Mouse (Mus musculus): ENCODE measurements around the gene Ptpn13.

The Ptpn13 gene

GRCm38 (mm10) chr5:103595394-103596226 lies 170.6 kb downstream of the Ptpn13 start:
- DNase-seq (ENCODE audit: low read depth), result no peak

DNA sequence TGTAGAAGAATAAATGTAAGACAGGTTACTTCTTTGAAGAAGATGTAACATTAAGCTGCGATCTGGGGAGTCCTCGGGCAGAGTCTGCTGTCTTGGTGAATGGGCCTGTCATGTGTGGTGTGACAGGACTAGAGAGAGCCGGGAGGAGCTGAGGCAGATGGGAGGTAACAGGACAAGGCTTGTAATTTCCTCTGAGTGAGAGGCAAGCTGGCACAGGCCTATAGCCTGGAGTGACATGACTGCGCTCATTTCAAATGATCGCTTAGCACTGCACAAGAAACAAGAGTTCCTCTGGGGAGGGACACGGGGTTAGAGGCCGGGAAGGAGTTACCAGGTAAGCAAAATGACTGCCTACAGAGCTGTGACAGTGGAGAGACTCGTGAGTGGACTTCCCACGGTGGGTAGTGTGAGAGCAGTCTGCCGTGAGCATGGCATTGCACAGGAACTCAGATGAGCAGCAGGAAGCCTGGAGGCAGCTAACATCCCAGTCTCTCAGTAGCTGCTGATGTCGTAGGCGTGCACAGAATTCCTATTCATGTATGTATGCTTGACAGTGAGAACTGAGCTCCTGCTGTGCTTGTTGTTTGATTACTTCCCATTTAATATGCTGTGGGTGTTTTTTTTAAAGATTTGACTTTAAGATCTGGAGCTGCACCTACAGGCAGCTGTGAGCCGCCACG lies 171.6 kb downstream of the Ptpn13 start:
- no peak for DNase-seq (ENCODE audit: low read depth)

DNA sequence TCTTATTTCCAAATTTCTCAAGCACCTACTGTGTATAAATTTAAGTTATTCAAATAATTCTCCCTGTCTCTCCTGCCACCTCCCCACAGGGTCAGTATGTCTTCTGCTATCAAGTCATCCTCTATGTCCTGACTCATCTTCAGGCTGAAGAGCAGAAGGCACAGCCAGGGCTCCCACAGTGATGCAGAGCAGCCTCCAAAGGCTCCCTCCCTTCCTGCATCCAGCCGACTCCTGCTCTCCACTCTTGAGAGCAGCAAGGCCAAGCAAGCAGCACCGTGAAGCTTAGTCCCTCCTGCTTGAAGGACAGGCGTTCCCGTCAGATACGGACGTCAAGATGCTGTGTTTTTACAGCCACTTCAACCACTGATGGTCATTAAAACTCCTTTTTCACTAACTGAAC lies 172.6 kb downstream of the Ptpn13 start:
- no peak for DNase-seq (ENCODE audit: low read depth)

- no peak for DNase-seq (ENCODE audit: low read depth)
Measured at GRCm38 (mm10) chr5:103598264-103598663, 173.3 kb downstream of the Ptpn13 start.

- DNase-seq (ENCODE audit: low read depth), result no peak
Measured at GRCm38 (mm10) chr5:103598881-103599280, 173.9 kb downstream of the Ptpn13 start.

GRCm38 (mm10) chr5:103603115-103603893 lies 178.3 kb downstream of the Ptpn13 start:
- DNase-seq (ENCODE audit: low read depth), result no peak

DNA sequence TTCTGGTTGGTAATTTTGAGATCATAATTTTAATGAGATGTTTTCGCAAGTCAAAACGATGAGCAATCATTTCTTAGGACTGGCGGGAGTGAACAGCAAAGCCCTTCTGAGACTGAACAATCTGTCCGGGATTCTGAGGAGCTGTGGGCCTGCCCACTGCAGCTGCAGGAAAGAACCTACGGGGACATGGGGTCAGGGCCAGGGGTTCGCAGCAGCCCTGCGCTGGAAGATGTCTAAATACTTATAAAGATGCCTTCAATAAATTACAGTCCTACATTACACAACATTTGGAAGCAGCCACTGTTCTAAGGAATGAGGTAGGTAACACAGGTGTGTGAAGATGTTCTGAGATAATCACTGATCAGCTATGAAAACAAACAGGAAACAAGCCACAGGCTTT lies 180.7 kb downstream of the Ptpn13 start:
- DNase-seq (ENCODE audit: low read depth), result no peak

GRCm38 (mm10) chr5:103610148-103610547 lies 185.2 kb downstream of the Ptpn13 start:
- no peak for DNase-seq (ENCODE audit: low read depth)

GRCm38 (mm10) chr5:103610856-103611472 lies 186.0 kb downstream of the Ptpn13 start:
- no peak for DNase-seq (ENCODE audit: low read depth)

GRCm38 (mm10) chr5:103612316-103612715 lies 187.3 kb downstream of the Ptpn13 start:
- no peak for DNase-seq (ENCODE audit: low read depth)

GRCm38 (mm10) chr5:103614356-103614755 lies 189.4 kb downstream of the Ptpn13 start:
- DNase-seq (ENCODE audit: low read depth), result no peak

GRCm38 (mm10) chr5:103617191-103617590 lies 192.2 kb downstream of the Ptpn13 start:
- no peak for DNase-seq (ENCODE audit: low read depth)

- DNase-seq (ENCODE audit: low read depth), result no peak
Measured at GRCm38 (mm10) chr5:103620301-103620973, 195.4 kb downstream of the Ptpn13 start.

GRCm38 (mm10) chr5:103622321-103622720 lies 197.3 kb downstream of the Ptpn13 start:
- no peak for DNase-seq (ENCODE audit: low read depth)

DNA sequence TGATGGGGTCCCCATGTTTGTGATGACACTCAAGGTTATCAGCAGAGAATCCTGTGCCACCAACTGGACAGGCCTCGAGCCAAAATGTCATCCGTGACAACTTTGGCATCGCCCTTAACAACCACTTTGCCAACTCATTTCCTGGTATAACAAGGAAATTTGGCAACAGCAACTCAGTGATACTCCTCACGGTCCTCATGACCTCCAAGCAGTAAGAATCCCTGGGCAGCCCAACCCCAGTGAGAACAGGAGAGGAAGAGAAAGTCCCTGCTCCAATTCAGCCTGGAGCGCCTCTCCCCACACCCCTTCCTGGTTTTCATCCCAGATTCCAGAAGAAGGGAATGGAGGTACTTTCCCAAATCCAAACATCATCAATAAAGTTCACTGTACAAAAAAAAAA lies 199.8 kb downstream of the Ptpn13 start:
- no peak for DNase-seq (ENCODE audit: low read depth)

DNA sequence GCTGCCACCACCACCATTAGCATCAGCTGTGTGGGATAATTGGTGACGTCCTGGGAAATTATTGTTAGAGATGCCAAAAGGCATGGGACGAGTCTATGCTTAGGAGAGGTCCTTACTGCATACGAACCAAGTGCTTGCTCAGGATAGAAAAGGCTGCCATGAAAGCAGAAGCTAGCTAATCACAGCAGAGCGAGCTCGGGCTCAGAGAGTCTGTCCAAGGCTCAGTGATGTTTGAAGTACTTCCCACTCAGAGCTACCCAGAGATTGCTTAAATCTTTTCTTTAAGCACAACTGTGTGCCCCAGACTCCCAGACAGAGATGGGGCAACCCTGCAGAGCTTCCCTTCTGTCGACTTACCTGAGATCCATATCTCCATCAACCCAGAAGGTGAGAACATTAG lies 203.5 kb downstream of the Ptpn13 start:
- no peak for DNase-seq (ENCODE audit: low read depth)

- DNase-seq (ENCODE audit: low read depth), result no peak
Measured at GRCm38 (mm10) chr5:103629111-103629764, 204.2 kb downstream of the Ptpn13 start, which contains the start of gene Slc10a6. Gene Slc10a6 (minus strand): TSS chr5:103629403.

DNA sequence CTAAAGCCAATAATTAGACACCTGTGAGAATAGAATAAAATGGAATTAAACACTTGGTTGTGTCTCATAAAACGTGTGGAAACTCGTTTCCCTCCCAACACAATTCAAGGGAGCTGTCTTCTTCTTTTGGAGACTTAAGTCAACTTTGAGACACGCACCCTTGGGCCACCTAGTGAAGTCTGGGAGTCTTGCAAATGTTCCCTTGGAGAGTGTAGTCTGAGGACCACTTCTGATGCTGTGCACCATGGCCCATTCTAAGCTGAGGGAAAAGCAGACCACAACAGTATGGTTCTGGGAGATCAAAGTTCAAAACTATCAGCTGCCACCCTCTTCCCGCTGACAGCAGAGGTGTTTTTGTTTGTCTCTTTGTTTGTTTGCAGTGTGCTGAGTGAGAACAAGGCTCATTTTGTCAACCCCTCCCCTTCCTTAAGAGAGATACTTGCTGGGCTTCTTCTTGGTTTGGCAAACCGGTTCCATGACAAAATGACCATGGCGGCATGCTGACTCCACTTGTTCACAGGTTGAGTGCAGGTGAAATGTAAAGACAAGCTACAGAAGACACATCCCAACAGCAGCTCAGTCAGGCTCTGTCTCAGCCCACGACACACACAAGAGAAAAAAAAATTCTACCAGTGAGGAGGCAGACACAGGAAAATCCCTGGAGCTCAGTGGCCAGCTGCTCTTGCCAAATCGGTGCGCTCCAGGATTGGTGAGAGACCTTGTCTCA lies 205.0 kb downstream of the Ptpn13 start:
- no peak for DNase-seq (ENCODE audit: low read depth)

GRCm38 (mm10) chr5:103637162-103637561 lies 212.2 kb downstream of the Ptpn13 start:
- DNase-seq (ENCODE audit: low read depth), result no peak

GRCm38 (mm10) chr5:103644167-103644566 lies 219.2 kb downstream of the Ptpn13 start:
- no peak for DNase-seq (ENCODE audit: low read depth)

Measured in c-Kit-positive CD71-negative TER-119-negative erythroid progenitor cells, embryonic 14.5 days (primary cell).